Mouse (Mus musculus): Measurements from ENCODE around the gene Lamtor2.

Gene Lamtor2

DNA sequence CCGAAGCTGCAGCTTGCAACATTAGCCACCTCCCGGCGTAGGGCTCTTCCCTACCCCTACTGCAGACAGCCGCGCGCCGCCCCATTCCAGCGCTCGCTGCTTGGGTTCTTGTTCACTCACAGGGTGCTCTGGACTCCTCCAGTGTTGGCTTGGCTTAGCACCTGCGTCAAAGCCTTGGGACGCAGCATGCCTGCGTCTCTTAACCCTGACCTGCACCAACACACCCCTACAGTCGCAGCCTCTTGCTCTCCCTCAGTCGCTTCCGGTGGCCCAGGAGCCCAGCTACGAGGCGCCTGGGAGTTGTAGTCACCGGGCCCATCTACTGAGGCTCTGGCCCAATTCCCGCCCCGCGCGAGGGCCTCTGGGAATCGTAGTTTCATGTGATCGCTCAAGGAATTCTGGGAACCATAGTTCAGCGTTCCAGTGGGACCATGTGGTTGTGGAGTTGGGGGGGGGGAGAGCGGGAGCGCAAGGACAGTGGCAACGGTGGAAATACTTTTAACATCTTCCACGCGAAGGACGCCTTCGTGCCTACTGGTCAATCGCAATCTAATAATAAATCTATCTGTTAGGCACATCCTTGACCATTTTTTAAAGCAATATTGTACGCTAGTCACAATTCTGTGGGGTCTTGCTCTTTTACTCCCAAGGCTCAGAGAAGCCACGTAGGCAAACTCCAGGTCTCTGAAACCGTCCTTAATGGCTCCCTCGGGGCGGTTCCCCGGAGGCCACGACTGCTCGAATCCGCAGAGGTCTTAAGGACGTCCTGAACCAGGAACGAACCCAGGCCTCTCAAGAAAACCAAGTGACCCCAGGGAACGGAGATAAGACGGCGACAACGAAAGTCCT, at the start of gene Lamtor2:
Gene Lamtor2, minus strand, starts transcription at position 399 of the 849 bp plus-strand sequence.
- TF ChIP-seq GATA4 (IDR thresholded peaks at IDR 0.05; ENCODE audit: insufficient replicate concordance, low read length) = no peak; the same call in 1 of the 2 replicates

DNA sequence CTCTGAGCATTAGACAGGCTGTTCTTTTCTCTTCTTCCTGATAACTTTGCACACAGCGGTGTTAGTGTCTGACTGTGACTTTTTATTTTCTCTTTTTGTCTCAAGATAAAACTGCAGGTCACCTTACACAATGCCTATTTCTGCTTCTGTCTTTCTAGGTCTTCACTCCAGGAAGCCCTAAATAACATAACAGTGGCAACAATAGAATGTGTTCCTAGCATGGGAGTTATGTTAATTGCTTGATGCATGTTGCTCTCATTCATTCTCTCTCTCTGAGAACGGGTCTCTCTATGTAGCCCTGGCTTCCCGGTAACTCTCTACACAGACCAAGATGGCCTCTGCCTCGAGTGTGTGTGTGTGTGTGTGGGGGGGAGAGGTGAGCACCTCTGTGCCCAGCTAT, 49.6 kb upstream of the Lamtor2 start:
- TF ChIP-seq GATA4 (IDR thresholded peaks at IDR 0.05; ENCODE audit: insufficient replicate concordance, low read length) = no peak

DNA sequence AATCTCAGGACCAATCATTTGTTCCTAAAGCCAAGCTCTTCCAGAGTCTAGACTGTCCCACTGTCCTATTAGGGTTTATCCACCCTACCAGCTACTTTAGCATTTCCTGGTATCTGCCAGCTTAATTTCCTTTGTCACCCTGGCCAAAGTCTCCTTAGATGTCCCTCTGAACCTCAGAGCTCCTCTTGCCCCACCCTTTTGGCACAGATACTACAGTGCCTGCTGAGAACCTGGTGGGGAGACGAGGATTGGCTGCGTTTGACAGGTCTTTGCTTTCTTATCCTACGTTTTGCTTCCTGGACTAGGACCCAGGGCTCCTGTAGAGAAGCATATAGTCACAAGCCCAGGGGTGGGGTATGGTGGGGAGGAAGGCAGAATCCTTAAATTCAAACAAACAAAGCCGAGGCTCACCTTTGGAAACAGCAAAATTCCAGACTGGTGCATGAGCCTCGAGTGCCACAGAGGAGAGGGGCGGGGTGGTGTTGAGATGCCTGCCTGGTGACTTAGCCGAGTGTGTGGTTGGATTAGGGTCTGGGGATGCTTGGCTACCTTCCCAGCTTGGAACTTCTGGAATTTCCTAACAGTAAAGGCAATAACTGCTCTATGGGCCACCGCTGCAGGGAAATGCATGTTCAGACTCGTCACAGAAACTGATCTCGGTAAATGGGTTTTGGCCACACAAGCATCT, 41.2 kb upstream of the Lamtor2 start:
- no peak for TF ChIP-seq GATA4 (IDR thresholded peaks at IDR 0.05; ENCODE audit: insufficient replicate concordance, low read length)

DNA sequence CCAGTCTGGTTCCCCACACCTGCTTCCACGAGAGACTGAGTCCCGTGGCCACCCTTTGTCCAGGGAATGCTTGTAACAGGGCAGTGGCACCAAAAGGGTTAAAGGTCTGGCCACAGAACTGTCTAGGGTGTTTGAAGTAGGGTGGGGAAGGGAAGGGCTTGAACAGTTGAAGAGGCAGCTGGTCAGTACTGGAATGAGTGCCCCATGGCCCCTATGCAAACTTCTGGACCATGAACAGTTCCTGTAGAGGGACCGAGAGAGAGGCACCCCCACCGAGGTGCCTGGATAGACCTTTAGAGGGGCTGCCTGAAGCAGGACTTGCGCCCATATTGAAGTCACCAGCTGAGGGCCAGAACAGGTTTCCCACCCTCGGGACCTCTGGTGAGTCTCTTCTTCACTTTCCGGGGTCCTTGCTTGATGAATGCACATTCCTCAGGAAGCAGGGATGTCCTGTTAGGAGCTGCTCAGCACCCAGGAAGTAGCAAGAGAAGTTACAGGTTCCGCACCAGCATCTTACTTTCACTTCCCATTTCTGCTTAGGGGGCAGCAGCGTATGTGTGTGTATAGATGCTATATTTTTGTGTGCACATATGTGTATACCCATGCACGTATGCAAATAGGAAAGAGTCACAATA, 40.2 kb upstream of the Lamtor2 start:
- no peak for TF ChIP-seq GATA4 (IDR thresholded peaks at IDR 0.05; ENCODE audit: insufficient replicate concordance, low read length)

DNA sequence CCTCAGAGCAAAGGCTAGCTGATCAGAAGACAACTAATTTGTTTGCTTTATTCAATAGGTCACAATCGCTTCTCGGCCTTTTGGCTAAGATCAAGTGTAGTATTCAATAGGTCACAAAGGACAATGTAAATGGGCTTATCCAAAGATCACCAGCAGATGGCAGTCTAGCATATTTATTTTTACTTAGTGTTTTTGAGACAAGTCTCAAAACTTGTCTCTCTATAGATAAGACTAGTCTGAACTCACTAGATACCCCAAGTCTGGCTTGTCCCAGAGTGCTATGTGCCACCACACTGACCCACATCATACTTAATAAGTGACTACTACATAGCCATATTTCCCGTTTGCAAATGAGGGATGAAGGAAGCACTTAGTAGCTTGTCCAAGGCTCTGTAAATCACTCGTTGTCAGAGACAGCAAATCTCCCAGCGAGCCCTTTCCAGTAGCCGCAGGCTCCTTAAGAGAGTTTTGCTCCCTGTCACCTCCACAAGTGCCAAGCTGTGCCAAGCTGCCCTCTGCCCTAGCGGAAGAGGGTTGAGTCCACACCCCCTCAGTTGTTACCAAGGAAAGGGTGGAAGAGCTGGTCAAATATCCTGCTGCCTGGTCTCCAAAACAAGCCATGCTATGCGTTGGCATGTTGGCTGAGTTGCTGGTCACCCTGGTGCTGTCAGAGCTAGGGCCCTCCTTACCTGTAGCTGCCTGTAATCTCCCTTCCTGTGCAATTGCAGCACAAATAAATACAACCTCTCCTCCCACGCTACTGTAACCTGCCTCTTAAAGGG, 39.3 kb upstream of the Lamtor2 start:
- TF ChIP-seq GATA4 (IDR thresholded peaks at IDR 0.05; ENCODE audit: insufficient replicate concordance, low read length) = no peak

DNA sequence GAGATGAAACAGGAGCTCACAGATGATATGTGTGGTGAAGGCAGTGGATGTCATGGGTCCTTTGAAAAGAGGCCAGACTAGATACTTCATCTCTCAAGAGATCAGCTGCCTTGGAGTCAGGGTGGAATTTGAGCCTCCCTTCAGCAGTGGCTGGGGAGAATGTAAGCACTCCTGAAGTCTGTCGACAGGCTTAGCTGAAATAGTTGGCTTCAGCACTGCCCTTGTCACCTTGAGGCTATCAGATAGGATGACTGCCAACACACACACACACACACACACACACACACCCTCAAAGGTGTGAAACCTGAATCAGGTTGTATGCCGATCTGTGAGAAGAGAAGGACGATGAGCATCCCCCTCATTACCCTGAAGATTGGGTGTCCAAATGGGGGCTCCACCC, 38.2 kb upstream of the Lamtor2 start:
- TF ChIP-seq GATA4 (IDR thresholded peaks at IDR 0.05; ENCODE audit: insufficient replicate concordance, low read length) = peak; percentile 96

DNA sequence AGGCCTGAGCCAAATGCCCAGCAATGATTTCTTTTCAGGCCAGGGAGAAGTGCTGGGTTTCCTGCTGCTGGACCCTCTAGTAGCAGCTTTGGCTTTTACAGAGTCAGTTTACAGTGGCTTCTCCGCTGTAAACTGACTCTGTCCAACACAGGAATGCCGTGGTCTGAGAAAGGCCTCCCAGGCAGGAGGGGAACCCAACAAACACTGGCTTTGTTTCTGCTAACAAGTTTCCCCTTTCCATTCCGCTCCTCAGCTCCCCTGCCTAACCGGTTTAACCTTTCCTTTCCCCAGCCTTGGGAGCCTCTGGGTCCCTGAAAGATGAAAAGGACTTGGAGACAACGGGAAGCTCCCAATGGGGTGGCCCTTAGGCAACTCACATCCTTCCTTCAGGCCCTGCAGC, 37.4 kb upstream of the Lamtor2 start:
- no peak for TF ChIP-seq GATA4 (IDR thresholded peaks at IDR 0.05; ENCODE audit: insufficient replicate concordance, low read length)

DNA sequence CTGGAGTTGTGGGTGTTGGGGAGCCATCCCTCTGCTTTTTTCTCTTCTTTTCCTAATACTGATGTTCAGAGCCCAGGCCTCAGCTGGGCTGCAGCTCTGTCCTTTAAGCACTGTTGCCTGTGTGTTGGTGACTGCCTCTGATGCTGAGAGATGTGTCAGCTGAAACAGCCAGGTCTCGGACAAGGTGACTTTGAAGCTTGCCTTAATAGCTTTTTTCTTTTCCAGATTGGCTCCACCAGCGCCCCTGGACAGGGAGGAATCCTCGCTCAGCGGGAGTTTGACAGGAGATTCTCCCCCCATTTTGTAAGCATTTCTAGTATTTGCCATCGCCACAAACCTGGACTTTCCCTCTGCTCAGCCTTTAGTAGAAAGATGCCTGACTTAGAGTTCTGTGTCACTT, 33.8 kb upstream of the Lamtor2 start:
- TF ChIP-seq GATA4 (IDR thresholded peaks at IDR 0.05; ENCODE audit: insufficient replicate concordance, low read length) = no peak

DNA sequence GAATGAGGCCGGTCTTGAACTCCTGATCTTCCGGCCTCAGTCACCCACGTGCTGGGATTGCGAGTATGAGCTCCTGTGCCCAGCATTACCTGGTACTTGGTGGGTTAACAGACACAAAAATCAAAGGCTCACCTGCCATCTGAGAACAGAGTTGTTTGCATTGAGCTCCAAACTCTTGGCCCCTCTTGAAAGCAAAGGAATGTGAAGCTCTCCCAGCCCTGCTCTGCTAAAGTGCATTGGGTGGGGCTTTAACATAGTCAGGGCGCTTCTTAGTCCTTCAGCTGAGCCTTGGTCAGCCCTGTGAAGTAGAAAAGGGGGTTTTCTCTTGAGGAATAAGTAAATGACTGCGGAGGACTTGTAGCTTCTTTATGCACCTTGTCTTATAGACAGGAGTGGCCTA, 32.9 kb upstream of the Lamtor2 start:
- no peak for TF ChIP-seq GATA4 (IDR thresholded peaks at IDR 0.05; ENCODE audit: insufficient replicate concordance, low read length)

DNA sequence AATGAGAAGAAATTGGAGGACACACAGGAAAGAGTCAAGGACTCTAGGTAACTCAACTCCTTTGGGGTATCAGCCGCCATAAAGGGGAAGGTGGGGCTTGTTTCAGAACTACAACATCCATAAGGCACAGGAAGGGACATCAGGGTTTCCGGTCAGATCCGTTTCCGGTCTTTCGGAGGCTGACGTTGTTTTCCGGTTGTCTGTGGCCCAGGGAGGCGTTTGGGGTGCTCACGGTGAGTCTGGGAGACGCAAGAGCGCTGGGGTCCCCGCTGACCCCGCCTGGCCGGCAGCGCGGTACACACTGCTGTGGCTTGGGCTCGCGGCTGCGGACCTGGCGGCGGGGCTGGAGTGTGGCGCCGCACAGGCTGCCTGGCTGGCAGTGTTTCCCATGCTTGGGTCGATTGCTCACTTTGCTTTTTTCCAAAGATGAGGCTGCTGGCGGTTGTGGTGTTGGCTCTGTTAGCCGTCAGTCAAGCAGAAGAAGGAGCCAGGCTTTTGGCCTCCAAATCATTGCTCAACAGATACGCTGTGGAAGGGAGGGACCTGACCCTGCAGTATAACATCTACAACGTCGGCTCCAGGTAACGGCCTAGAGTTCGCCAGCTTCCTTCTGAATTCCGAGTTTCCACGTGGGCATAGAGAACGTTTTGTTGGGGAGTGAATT, 26.7 kb upstream of the Lamtor2 start:
- TF ChIP-seq GATA4 (IDR thresholded peaks at IDR 0.05; ENCODE audit: insufficient replicate concordance, low read length) = peak; percentile 34; the same call in 1 of the 2 replicates

DNA sequence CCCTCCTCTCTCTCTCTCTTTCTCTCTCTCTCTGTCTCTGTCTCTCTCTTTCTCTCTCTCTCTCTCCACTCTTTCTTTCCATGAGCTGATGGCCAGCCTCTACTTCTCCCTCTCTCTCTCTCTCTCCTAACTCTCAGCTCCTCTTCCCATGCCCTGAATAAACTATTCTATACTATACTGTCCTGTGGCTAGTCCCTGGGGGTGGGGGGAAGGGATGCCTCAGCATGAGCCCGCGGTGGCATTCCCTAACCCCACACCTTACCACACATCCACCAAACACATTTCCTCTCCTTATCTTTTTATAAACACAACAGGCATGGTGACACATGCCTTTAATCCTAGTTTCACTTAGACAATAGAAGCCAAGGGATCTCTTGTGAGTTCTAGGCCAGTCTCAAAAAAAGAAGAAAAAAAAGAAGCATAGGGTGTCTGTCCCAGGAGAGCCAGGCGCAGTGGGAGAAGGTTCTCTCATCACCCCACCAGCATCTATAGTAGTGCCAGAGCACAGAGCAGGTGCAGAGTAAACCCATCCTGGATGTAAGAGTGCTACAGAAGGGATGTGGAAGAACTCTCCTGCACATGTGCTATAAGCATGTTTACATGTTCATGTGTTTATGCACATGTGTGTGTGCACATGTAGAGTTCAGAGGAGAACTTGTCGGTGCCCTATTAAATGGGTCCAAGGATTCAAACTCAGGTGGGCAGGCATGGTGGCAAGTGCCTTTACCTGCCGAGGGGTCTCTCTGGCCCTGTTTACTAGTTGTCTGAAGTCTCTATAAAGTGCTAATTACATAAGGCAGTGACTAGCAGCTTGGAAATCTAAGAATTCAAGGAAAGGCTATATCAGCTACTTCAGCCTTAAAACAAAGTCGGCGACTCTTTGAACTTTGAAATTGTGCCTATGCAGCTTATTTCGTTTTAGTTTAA, 25.9 kb upstream of the Lamtor2 start:
- TF ChIP-seq GATA4 (IDR thresholded peaks at IDR 0.05; ENCODE audit: insufficient replicate concordance, low read length) = no peak

DNA sequence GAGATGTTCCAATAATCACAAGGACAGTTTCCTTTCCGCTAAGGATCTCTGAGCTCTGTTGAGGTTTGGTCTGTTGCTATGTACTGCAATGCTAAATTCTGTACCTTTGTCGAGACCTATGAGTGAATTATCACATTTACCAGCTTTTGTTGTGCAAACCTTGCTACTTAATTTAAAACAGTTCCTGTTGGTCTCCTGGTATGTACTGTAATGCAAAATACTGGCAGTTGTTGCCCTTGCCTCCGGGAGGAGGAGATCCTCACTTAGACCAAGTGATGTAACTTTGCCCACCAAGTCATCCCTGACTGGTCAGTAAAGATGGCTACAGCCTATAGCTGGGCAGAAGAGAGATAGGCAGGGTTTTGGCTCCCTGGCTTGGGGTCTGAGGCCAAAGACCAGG, 22.7 kb upstream of the Lamtor2 start, which contains the start of gene Ssr2:
Gene Ssr2, plus strand, starts transcription at position 337 of the 400 bp plus-strand sequence.
- no peak for TF ChIP-seq GATA4 (IDR thresholded peaks at IDR 0.05; ENCODE audit: insufficient replicate concordance, low read length)

DNA sequence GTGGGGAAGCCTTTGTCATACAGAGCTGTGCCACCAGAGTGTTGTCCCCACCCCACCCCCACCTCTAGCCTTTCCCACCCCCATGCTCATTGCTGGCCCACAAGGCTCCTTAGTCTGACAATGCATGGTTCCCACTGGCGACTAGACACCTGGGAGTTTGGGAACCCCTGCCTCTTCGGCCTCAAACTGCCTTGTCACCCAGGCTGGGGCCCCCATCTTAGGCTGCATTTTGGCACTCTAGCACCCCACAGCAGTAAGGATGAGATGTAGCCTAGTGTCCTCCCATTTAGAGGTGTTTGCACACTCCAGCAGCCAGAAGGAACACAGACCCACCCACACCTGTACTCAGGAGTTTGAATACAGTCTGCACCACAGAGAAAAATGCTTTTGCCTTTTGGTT, 20.9 kb upstream of the Lamtor2 start:
- TF ChIP-seq GATA4 (IDR thresholded peaks at IDR 0.05; ENCODE audit: insufficient replicate concordance, low read length) = no peak

Data from liver, adult (tissue).